Mouse (Mus musculus) lung, adult 2 months (tissue): ENCODE measurements around the gene Plcb2.

Experiments
- CTCF ChIP-seq: fragments of 200-500 bp; IDR thresholded peaks from 2 replicates; pipeline ENCODE4 v1.5.1; 2011; ENCODE audit warnings: mild to moderate bottlenecking, low read length, control low read depth; ENCODE audit not compliant: insufficient read depth
- POLR2A ChIP-seq: fragments of 200-500 bp; IDR thresholded peaks from 2 replicates; pipeline ENCODE4 v1.6.1; 2011; ENCODE audit warnings: low read depth, mild to moderate bottlenecking, control low read depth, low read length, borderline replicate concordance; ENCODE audit errors: extremely low read depth

DNA sequence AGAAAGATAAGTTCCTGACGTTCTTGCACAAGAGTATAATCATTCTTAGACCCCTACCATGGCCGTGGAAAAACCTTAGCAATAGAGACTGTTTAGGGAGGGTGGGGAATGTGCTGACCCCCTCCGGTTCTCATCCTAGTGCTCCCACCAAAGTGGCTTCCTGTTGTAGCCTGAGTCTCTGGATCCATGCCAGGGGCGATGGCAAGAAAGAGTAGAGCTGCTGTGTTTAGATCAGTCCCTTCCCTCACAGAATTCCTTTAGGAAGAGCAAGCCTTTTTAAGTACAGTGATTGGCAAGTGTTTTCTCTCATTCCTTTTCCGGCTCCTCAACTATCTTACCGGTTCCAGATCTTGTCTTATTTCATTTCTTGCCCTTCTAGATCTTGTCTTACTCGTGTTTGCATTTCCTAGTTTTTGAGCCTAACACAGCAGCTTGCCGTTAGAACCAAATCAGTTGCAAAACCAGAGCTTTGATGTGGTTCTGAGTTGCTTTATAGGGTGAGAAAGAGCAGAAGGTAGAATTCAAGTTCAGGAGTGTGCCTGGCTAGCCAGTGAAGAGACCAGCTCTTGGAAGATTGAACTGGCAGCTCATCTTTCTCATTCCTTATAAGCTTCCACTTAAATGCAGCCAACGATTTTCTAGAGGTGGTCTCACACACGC lies 19.2 kb upstream of the Plcb2 start:
- TF ChIP-seq CTCF (no peak), POLR2A (no peak)
